Mouse (Mus musculus): ENCODE measurements around the gene Acyp2. TPM values are rescaled to one million over a fixed set of nuclear protein-coding genes. Genes with fewer than 3 reads are reported as not detected.

The Acyp2 gene
- polyA plus RNA-seq, 1 experiment from 2014 or later, result 13.1 TPM

DNA sequence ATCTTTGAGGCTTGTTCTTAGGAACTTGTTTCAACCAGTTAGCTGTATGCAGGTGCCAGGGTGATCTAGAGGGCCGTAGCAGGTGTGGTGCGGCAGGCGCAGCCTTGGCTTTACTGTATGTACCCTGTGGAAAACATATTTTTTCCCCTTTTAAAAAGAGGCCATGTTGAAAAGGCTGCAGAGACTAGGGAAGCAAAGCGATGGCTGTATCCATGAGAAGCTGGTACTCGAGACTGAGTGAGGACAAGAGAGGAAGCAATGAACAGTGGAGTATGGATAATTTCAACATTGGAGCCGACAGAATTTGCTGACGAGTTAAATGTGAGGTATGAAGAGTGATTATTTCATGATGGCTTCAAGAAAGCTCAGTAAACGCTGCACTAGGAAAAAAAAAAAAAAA is 178.2 kb downstream of the Acyp2 start:
- H3K27ac ChIP-seq, result peak overlapping the region; percentile 63
- H3K4me1 ChIP-seq (replicated peaks), result peaks cover 12% of the 10 kb centered on the region
- H3K9ac ChIP-seq (replicated peaks), result 0 out of 2 replicates have a peak overlapping the region, but pooled peaks have one; percentile 40
- H3K9me3 ChIP-seq, result no peaks in the 10 kb centered on the region
- peak overlapping the region; percentile 69 for H3K4me2 ChIP-seq (replicated peaks)
- peak overlapping the region; percentile 46; the same call in 1 of the 2 replicates for H3K4me3 ChIP-seq (replicated peaks)
- ATAC-seq, result peak; percentile 53
- no peaks in the 10 kb centered on the region for H3K36me3 ChIP-seq
- H3K27me3 ChIP-seq, result 0 out of 2 replicates have a peak, but pooled peaks cover 2% of the 10 kb centered on the region
- 73% methylated on average over 8 of the region's 8 CpGs for WGBS

Other genes with a start within 250 kb of the Acyp2 start
- gene 4930505A04Rik, start 177.8 kb downstream of the Acyp2 start, polyA plus RNA-seq (2015; fragmentation: Nextera tagmentation; extraction: Ambion mirVana), result not detected in 2 replicates
- 24.7 and 24.9 TPM in 2 replicates for gene Psme4, start 122.1 kb upstream of the Acyp2 start, polyA plus RNA-seq (2015; fragmentation: Nextera tagmentation; extraction: Ambion mirVana)
- gene Gpr75, start 235.8 kb upstream of the Acyp2 start, polyA plus RNA-seq (2015; fragmentation: Nextera tagmentation; extraction: Ambion mirVana), result 3.2 and 3.8 TPM in 2 replicates
- 31.8 and 33.0 TPM in 2 replicates for gene Asb3, start 235.8 kb upstream of the Acyp2 start, polyA plus RNA-seq (2015; fragmentation: Nextera tagmentation; extraction: Ambion mirVana)

Measured in midbrain, embryonic 13.5 days (tissue).